Mouse (Mus musculus) bone marrow, adult 2 months (tissue): ENCODE measurements at regions not wholly inside any gene's neighbourhood (a gene's known extent, or its start where the extent isn't known, plus 50 kb on each side); places are given as distances from the start of the nearest gene placed in this dataset.

Experiments used
- H3K27ac ChIP-seq: fragments of 200-500 bp; 2 replicates; pipeline ENCODE4 v1.5.1; 2012; ENCODE audit warnings: low read depth, mild to moderate bottlenecking, control low read depth, inconsistent platforms, low read length; ENCODE audit not compliant: control insufficient read depth, poor library complexity, insufficient read depth
- H3K4me1 ChIP-seq: fragments of 200-500 bp; 2 replicates; pipeline ENCODE4 v1.6.1; 2011; ENCODE audit warnings: low read length; ENCODE audit not compliant: control insufficient read depth, insufficient read depth
- H3K4me3 ChIP-seq: fragments of 200-500 bp; replicated peaks from 2 replicates; pipeline ENCODE3; 2011; ENCODE audit warnings: mild to moderate bottlenecking, low read depth, low read length, control low read depth; ENCODE audit not compliant: control insufficient read depth
- CTCF ChIP-seq: fragments of 200-500 bp; IDR thresholded peaks from 2 replicates; pipeline ENCODE4 v1.5.1; 2011; ENCODE audit warnings: low read length, control low read depth; ENCODE audit not compliant: control insufficient read depth, insufficient read depth
- POLR2A ChIP-seq: fragments of 200-500 bp; IDR thresholded peaks from 2 replicates; pipeline ENCODE4 v1.6.1; 2011; ENCODE audit warnings: low read depth, mild to moderate bottlenecking, control low read depth, low read length, borderline replicate concordance; ENCODE audit not compliant: control insufficient read depth
- WGBS: fragments of 180-500 bp; shearing (Covaris S2); methylation state at CpG from one replicate; pipeline ENCODE4 v1.1.7; 2018; 5-methylcytosine and 5-hydroxymethylcytosine counted together

DNA sequence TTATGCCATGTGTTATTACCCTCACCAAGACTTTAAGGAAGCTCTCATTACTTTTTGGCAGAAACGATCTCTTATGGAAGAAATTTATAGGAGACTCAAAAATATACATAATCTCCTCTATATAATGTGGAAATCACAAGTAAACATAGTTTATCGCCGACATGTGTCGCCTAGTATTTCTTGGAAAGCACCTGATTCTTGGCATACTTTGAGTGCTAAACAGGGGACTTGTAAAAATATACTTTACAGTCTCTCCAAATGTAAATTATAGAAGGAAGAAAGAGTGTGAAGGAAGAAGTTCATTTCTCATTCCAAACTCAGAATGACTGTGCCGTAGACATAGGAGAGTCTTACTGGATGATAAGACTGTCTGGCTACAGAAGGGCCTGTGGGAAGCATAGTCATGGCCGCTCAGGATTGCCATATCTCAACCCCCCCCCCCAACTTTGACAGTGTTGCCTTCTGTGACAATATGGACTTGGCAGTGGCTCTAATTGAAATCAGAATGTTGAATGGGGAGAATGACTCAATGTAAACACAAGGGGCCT lies 102.3 kb downstream of the Gm815 start:
- WGBS = 83% methylated on average over 6 of the region's 6 CpGs
- Histone ChIP-seq H3K27ac (no peak overlapping the region), H3K4me3 (no peak overlapping the region), H3K4me1 (no peaks in the 10 kb centered on the region)
- TF ChIP-seq CTCF (no peak), POLR2A (no peak)

DNA sequence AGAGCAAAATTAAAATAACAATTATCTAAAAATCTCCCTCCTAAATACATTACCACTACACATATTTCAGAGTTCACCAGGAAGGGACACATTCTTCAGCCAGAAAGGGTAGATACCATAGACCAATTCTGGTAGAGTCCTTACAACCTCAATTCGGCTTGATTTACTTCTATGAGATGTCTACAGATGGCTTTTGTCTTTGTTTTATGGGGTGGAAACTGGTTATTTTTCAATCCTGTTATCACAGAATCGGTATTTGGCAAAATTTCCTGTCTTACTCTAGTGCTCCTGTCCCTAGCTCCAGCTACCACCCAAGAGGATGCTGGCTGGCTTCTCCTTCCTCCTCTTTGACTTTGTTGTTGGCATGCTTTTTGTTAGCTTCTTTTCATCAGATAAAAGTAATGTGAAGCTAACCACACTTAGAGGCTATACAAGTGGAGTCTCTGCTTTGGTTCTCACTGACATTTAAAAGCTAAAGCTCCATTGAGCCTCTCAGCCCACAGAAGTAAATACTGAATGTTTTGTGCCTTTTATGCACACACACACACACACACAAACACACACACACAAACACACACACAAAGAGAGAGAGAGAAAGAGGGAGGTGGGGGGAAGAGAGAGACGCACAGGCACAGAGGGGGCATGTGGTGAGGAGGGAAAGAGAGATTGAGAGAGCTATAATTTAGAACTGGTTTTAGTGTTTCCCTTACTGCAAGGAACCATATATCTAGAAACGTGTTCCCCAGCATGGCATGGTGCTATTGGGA lies 109.1 kb downstream of the Gm815 start:
- no peak for TF ChIP-seq CTCF
- no peak for TF ChIP-seq POLR2A
- Histone ChIP-seq H3K27ac (no peak overlapping the region), H3K4me3 (no peak overlapping the region), H3K4me1 (no peaks in the 10 kb centered on the region)
- WGBS = 54% methylated on average over 4 of the region's 4 CpGs

DNA sequence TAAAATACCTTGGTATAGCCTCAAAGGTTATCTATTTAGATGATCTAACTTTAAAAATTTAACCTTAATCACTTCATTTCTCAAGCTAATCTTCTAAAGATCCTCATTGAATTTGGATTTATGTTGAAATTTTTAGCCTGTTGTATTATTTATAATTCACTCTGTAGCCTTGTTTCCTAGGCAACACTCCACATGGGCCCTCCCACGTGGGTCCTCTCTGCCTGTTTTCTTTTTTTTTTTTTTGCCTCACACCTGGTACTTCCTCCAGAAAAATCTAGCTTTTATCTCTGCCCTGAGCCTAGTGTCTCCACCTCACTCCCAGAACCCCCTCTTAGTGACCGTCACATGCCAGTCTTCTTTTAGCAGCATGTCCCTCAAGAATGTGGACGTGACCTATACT lies 113.9 kb downstream of the Gm815 start:
- TF ChIP-seq CTCF = no peak
- TF ChIP-seq POLR2A = no peak
- H3K4me1 ChIP-seq = no peaks in the 10 kb centered on the region
- no peak overlapping the region for H3K4me3 ChIP-seq
- no peak overlapping the region for H3K27ac ChIP-seq
- WGBS = 67% methylated on average over 3 of the region's 3 CpGs

DNA sequence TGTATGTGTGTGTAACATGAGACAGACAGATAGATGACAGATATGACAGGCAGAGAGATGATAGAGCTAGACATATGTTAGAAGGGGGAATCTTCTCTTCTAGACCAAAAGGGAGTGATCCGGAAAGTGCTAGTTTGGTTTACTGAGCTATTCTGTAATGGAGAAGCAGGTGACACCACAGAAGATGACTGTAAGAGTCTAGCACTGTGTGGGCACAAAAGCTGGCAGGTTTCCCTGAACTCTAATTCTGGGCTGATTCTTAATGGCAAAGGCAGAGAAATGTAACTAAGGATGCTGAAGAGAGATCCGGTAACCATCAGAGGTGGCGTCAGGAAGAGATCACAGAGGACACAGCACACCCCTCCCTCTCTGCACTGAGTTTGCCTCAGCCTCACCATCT lies 136.2 kb downstream of the Gm815 start:
- no peak for TF ChIP-seq POLR2A
- no peak for TF ChIP-seq CTCF
- no peak overlapping the region for H3K4me3 ChIP-seq
- no peaks in the 10 kb centered on the region for H3K4me1 ChIP-seq
- 89% methylated on average over 3 of the region's 3 CpGs for WGBS
- no peak overlapping the region for H3K27ac ChIP-seq

DNA sequence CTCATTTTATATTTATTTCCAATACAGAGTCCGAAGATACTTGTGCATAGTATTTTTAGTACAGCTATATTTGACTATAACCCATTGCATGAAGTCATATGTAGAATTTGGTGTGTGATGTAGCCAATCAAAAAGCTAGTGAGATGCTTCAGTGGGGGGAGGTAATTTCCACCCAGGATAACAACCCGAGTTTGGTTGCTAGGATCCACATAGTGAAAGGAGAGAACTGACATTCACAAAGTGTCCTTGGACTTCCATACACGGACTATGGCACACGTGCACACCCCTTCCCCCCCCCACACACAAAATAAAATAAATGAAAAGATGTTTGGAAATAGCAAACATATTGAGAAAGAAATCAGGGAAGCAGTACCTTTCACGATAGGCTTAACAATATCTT lies 137.2 kb downstream of the Gm815 start:
- WGBS = 81% methylated on average over 5 of the region's 5 CpGs
- H3K4me1 ChIP-seq = no peaks in the 10 kb centered on the region
- TF ChIP-seq POLR2A (no peak), CTCF (no peak)
- no peak overlapping the region for H3K4me3 ChIP-seq
- H3K27ac ChIP-seq = no peak overlapping the region

DNA sequence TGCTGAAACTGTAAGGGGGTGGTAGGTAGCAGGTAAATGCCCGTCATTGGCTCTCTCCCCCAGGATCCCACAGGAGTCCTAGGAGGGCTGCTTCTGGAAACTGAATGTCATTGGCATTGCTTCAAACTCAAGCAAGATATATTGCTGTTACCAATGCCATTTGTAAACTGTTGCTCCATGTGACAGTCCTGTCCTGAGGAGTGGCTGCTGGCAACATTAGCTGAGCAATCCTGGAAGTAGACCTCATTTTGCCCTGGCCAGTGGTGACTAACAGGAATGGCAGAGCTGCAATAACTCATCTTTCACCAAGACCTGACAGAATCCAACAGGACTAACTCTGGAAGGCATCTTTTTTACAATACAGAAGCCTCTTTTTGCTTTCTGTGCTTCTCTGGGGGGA lies 143.2 kb downstream of the Gm815 start:
- 69% methylated on average over 1 of the region's 1 CpGs for WGBS
- H3K4me1 ChIP-seq = no peaks in the 10 kb centered on the region
- H3K27ac ChIP-seq = no peak overlapping the region
- H3K4me3 ChIP-seq = no peak overlapping the region
- TF ChIP-seq POLR2A (no peak), CTCF (no peak)

DNA sequence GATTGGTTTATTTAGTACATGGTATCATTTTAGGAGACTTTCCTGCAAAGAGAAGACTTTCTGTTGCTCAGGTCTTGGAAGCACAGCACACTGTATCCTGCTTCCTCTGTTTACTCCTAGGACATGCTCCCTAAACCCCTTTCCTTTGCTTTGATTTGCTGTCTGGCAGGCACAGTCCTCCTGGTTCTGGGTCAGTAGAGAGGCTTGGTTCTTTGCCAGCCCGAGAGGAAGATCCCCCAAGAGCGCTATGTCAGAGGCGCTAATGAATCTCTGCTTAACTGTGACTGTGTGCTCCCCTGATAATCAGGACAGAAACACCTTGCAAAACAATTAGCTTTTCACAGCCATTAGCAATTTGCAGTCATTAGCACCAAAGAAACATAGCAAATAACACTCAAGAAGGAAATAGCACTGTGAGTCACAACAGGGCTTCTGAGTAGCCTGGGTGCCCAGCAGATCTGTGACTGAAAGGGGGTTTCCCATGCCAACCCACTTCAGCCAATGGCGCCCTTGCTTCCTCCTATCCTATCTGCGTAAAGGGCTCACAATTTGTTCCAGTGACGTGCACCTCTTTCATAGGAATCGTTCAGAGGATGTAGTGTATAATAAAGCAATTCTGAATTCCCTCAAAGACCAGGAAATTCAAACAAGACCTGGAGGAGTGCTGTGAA lies 145.5 kb downstream of the Gm815 start:
- Histone ChIP-seq H3K27ac (no peak overlapping the region), H3K4me3 (no peak overlapping the region), H3K4me1 (no peaks in the 10 kb centered on the region)
- 73% methylated on average over 7 of the region's 7 CpGs for WGBS
- no peak for TF ChIP-seq CTCF
- no peak for TF ChIP-seq POLR2A

DNA sequence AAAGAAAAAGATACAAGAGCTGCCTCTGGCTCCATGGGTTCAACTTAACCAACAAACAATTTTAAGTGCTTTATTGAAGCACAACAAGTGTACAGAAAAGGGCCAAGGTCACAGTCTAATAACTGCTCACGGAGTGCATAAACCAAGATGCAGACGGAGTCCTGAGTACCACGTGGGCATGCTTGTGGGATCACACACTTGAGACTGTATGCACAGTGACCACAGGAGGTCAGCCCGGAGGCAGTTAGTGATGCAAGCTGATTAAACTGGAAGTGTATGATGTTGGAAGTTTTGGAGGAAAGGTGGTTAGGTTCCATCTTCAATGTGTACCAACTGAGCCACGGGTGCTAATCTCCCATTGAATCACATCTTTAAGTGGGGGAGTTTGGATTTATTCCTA lies 146.9 kb downstream of the Gm815 start:
- no peaks in the 10 kb centered on the region for H3K4me1 ChIP-seq
- WGBS = 41% methylated on average over 5 of the region's 5 CpGs
- no peak overlapping the region for H3K27ac ChIP-seq
- no peak for TF ChIP-seq POLR2A
- TF ChIP-seq CTCF = no peak
- H3K4me3 ChIP-seq = no peak overlapping the region
